Mouse (Mus musculus) MEL (cell line): ENCODE results near the gene Fgfr2. TPM values are rescaled to one million over a fixed set of nuclear protein-coding genes. Genes with fewer than 3 reads are reported as not detected.

Experiments used
- DNase-seq: peaks from one replicate; pipeline ENCODE4 v3.0.0; 2011; ENCODE audit warnings: low read depth, low spot score
- H3K27ac ChIP-seq: 2 replicates; pipeline ENCODE4 v1.5.1; 2012; ENCODE audit warnings: low read depth, mild to moderate bottlenecking, control low read depth, low read length, moderate library complexity; ENCODE audit not compliant: control insufficient read depth
- H3K27me3 ChIP-seq, 2 experiments: fragments of 150-350 bp in 1 of 2; sonication (generic) in 1 of 2; 2 replicates each; pipeline ENCODE4 v1.6.1; 2012; ENCODE audit warnings: low read length in 2 of 2, mild to moderate bottlenecking in 2 of 2, improper control_type of control experiment in 1 of 2, moderate library complexity in 1 of 2; ENCODE audit not compliant: insufficient read depth in 2 of 2, control insufficient read depth in 1 of 2
- H3K36me3 ChIP-seq, 2 experiments: 2 replicates each; pipeline ENCODE4 v1.6.1; 2012 to 2014; ENCODE audit warnings: low read length in 2 of 2, improper control_type of control experiment in 1 of 2, inconsistent platforms in 1 of 2, mild to moderate bottlenecking in 1 of 2; ENCODE audit not compliant: insufficient read depth in 2 of 2, control insufficient read depth in 1 of 2
- H3K4me1 ChIP-seq, 2 experiments: fragments of 150-350 bp in 1 of 2; sonication (generic) in 1 of 2; 2 replicates each; pipeline ENCODE4 v1.6.1; 2012; ENCODE audit warnings: low read length in 2 of 2, improper control_type of control experiment in 1 of 2, mild to moderate bottlenecking in 1 of 2; ENCODE audit not compliant: insufficient read depth in 2 of 2, control insufficient read depth in 1 of 2
- H3K4me3 ChIP-seq, 2 experiments: fragments of 150-350 bp in 1 of 2; sonication (generic) in 1 of 2; 2 replicates each; pipeline ENCODE4 v1.5.1; 2012; ENCODE audit warnings: low read depth in 2 of 2, low read length in 2 of 2, mild to moderate bottlenecking in 2 of 2, moderate library complexity in 2 of 2, control low read depth in 1 of 2, improper control_type of control experiment in 1 of 2; ENCODE audit not compliant: control insufficient read depth in 1 of 2, insufficient read depth in 1 of 2
- H3K79me2 ChIP-seq: 2 replicates; pipeline ENCODE4 v1.6.1; 2012; ENCODE audit warnings: mild to moderate bottlenecking, low read length, moderate library complexity; ENCODE audit not compliant: control insufficient read depth, poor library complexity, insufficient read depth
- H3K9ac ChIP-seq: 2 replicates; pipeline ENCODE4 v1.6.1; 2012; ENCODE audit warnings: low read depth, mild to moderate bottlenecking, control low read depth, low read length, moderate library complexity; ENCODE audit not compliant: control insufficient read depth, poor library complexity, severe bottlenecking
- H3K9me3 ChIP-seq: fragments of 150-350 bp; sonication (generic); replicated peaks from 2 replicates; pipeline ENCODE4 v1.6.1; 2012; ENCODE audit warnings: mild to moderate bottlenecking, low read length, improper control_type of control experiment, moderate library complexity; ENCODE audit not compliant: insufficient read depth
- CHD1 ChIP-seq: IDR thresholded peaks from 2 replicates; pipeline ENCODE4 v1.6.1; 2012; ENCODE audit warnings: low read depth, mild to moderate bottlenecking, inconsistent platforms, low read length, improper control_type of control experiment
- CTCF ChIP-seq, 3 experiments: IDR thresholded peaks in 2 of 3; conservative IDR thresholded peaks in 1 of 3; 2 replicates each; pipeline ENCODE4 v1.5.1; 2011 to 2012; ENCODE audit warnings: low read length in 3 of 3, low read depth in 2 of 3, mild to moderate bottlenecking in 2 of 3, improper control_type of control experiment in 1 of 3, inconsistent platforms in 1 of 3, mixed read lengths in 1 of 3, moderate library complexity in 1 of 3; ENCODE audit not compliant: control insufficient read depth in 1 of 3, insufficient read depth in 1 of 3, poor library complexity in 1 of 3, severe bottlenecking in 1 of 3
- ELF1 ChIP-seq: IDR thresholded peaks from 2 replicates; pipeline ENCODE4 v1.6.1; 2014; ENCODE audit warnings: low read depth, mild to moderate bottlenecking, inconsistent platforms, low read length, improper control_type of control experiment, moderate library complexity
- EP300 ChIP-seq, 2 experiments: IDR thresholded peaks; 2 replicates each; pipeline ENCODE4 v1.6.1; 2011; ENCODE audit warnings: improper control_type of control experiment in 2 of 2, low read length in 2 of 2, low read depth in 1 of 2, mild to moderate bottlenecking in 1 of 2
- ETS1 ChIP-seq: IDR thresholded peaks from 2 replicates; pipeline ENCODE4 v1.6.1; 2012; ENCODE audit warnings: low read depth, mild to moderate bottlenecking, inconsistent platforms, low read length, improper control_type of control experiment, moderate library complexity
- GABPA ChIP-seq: IDR thresholded peaks from 2 replicates; pipeline ENCODE4 v1.6.1; 2012; ENCODE audit warnings: low read depth, mild to moderate bottlenecking, inconsistent platforms, low read length, improper control_type of control experiment, moderate library complexity
- GATA1 ChIP-seq: IDR thresholded peaks from 2 replicates; pipeline ENCODE4 v1.6.1; 2011; ENCODE audit warnings: low read depth, low read length, improper control_type of control experiment
- HCFC1 ChIP-seq: IDR thresholded peaks from 2 replicates; pipeline ENCODE4 v1.6.1; 2012; ENCODE audit warnings: low read depth, mild to moderate bottlenecking, inconsistent platforms, low read length, improper control_type of control experiment, moderate library complexity
- JUND ChIP-seq: IDR thresholded peaks from 2 replicates; pipeline ENCODE4 v1.6.1; 2011; ENCODE audit warnings: low read depth, mild to moderate bottlenecking, improper control_type of control experiment, low read length
- KAT2A ChIP-seq: conservative IDR thresholded peaks from 2 replicates; pipeline ENCODE4 v1.6.1; 2012; ENCODE audit warnings: low read depth, low read length, improper control_type of control experiment, inconsistent platforms
- MAFK ChIP-seq: IDR thresholded peaks from 2 replicates; pipeline ENCODE4 v1.6.1; 2011; ENCODE audit warnings: low read depth, mild to moderate bottlenecking, low read length, improper control_type of control experiment, borderline replicate concordance
- MAX ChIP-seq: IDR thresholded peaks from 2 replicates; pipeline ENCODE4 v1.6.1; 2011; ENCODE audit warnings: low read length, improper control_type of control experiment
- MAZ ChIP-seq: IDR thresholded peaks from 2 replicates; pipeline ENCODE4 v1.6.1; 2012; ENCODE audit warnings: low read depth, mild to moderate bottlenecking, inconsistent platforms, low read length, improper control_type of control experiment
- MEF2A ChIP-seq: IDR thresholded peaks from 2 replicates; pipeline ENCODE4 v1.6.1; 2014; ENCODE audit warnings: low read depth, mild to moderate bottlenecking, inconsistent platforms, low read length, improper control_type of control experiment; ENCODE audit not compliant: poor library complexity, insufficient replicate concordance, severe bottlenecking; ENCODE audit errors: extremely low read depth
- MYB ChIP-seq: IDR thresholded peaks from 2 replicates; pipeline ENCODE4 v1.6.1; 2011; ENCODE audit warnings: mild to moderate bottlenecking, low read depth, low read length, improper control_type of control experiment
- MYC ChIP-seq: IDR thresholded peaks from 2 replicates; pipeline ENCODE4 v1.6.1; 2011; ENCODE audit warnings: low read depth, mild to moderate bottlenecking, low read length, improper control_type of control experiment, moderate library complexity
- NELFE ChIP-seq: IDR thresholded peaks from 2 replicates; pipeline ENCODE4 v1.6.1; 2011; ENCODE audit warnings: low read depth, low read length, improper control_type of control experiment
- POLR2A ChIP-seq, 2 experiments: IDR thresholded peaks; 2 replicates each; pipeline ENCODE4 v1.6.1; 2011 to 2012; ENCODE audit warnings: low read length in 2 of 2, mild to moderate bottlenecking in 2 of 2, control low read depth in 1 of 2, improper control_type of control experiment in 1 of 2, low read depth in 1 of 2, moderate library complexity in 1 of 2; ENCODE audit not compliant: control insufficient read depth in 1 of 2, insufficient read depth in 1 of 2, poor library complexity in 1 of 2
- POLR2AphosphoS2 ChIP-seq: IDR thresholded peaks from 2 replicates; pipeline ENCODE4 v1.6.1; 2011; ENCODE audit warnings: low read length, improper control_type of control experiment
- POLR2AphosphoS5 ChIP-seq: IDR thresholded peaks from 2 replicates; pipeline ENCODE4 v1.6.1; 2012; ENCODE audit warnings: low read depth, borderline replicate concordance, mild to moderate bottlenecking, inconsistent platforms, low read length, moderate library complexity, mixed read lengths
- RAD21 ChIP-seq: IDR thresholded peaks from 2 replicates; pipeline ENCODE4 v1.6.1; 2011; ENCODE audit warnings: mild to moderate bottlenecking, low read depth, low read length, improper control_type of control experiment
- SMC3 ChIP-seq: IDR thresholded peaks from 2 replicates; pipeline ENCODE4 v1.6.1; 2011; ENCODE audit warnings: low read depth, low read length, improper control_type of control experiment
- TAL1 ChIP-seq: IDR thresholded peaks from 2 replicates; pipeline ENCODE4 v1.6.1; 2012; ENCODE audit warnings: mild to moderate bottlenecking, inconsistent platforms, low read length, moderate library complexity, mixed read lengths
- TBP ChIP-seq: IDR thresholded peaks from 2 replicates; pipeline ENCODE4 v1.8.0; 2011; ENCODE audit warnings: low read depth, low read length, improper control_type of control experiment
- USF1 ChIP-seq: IDR thresholded peaks from 2 replicates; pipeline ENCODE4 v1.6.1; 2014; ENCODE audit warnings: low read depth, mild to moderate bottlenecking, inconsistent platforms, low read length, improper control_type of control experiment, moderate library complexity
- ZKSCAN1 ChIP-seq: IDR thresholded peaks from 2 replicates; pipeline ENCODE4 v1.6.1; 2012; ENCODE audit warnings: low read depth, mild to moderate bottlenecking, inconsistent platforms, low read length, improper control_type of control experiment, moderate library complexity
- ZMIZ1 ChIP-seq: IDR thresholded peaks from 2 replicates; pipeline ENCODE4 v1.6.1; 2012; ENCODE audit warnings: low read depth, mild to moderate bottlenecking, inconsistent platforms, low read length, improper control_type of control experiment, moderate library complexity
- ZNF384 ChIP-seq: IDR thresholded peaks from 2 replicates; pipeline ENCODE4 v1.6.1; 2012; ENCODE audit warnings: low read depth, mild to moderate bottlenecking, inconsistent platforms, low read length, improper control_type of control experiment
- polyA plus RNA-seq, 2 experiments: library from polyadenylated mRNA; stranded (reverse) in 1 of 2; unstranded in 1 of 2; fragments of >175 nt in 1 of 2; fragments of >200 nt in 1 of 2; gene quantifications; 2 replicates each; pipeline versions ENCODE4 v1.2.1 to v1.2.4; 2012; ENCODE audit warnings: low replicate concordance in 2 of 2, low read depth in 1 of 2; ENCODE audit not compliant: insufficient read length in 2 of 2, insufficient read depth in 1 of 2, missing spikeins in 1 of 2
- total RNA-seq: library from RNA; depleted of rRNA; stranded (reverse); fragments of 300-350 nt; gene quantifications from 2 replicates; pipeline ENCODE4 v1.2.3, GENCODE M21; 2012

The Fgfr2 gene
- total and polyA plus RNA-seq, 3 experiments, result not detected

GRCm38 (mm10) chr7:132415866-132416265 is 707.3 kb downstream of the Fgfr2 start:
- Histone ChIP-seq H3K79me2 (peaks cover 4% of the 10 kb centered on the region), H3K36me3 (peaks cover 0 to 17% of the 10 kb centered on the region in 2 experiments; a peak in 2 of 4 replicates), H3K4me3 (no peak overlapping the region), H3K27ac (no peak overlapping the region), H3K9me3 (no peaks in the 10 kb centered on the region), H3K4me1 (peaks cover 4 to 19% of the 10 kb centered on the region in 2 experiments), H3K27me3 (no peaks in the 10 kb centered on the region), H3K9ac (no peak overlapping the region)
- no peak for TF ChIP-seq POLR2AphosphoS2
- TF ChIP-seq ZMIZ1, result no peak
- TF ChIP-seq POLR2A (IDR thresholded peaks at IDR 0.05; ENCODE audit: control insufficient read depth in 1 of 2, insufficient read depth in 1 of 2, low read depth in 1 of 2, low read length in 2 of 2, poor library complexity in 1 of 2), result no peak
- TF ChIP-seq ZNF384, result no peak
- no peak for TF ChIP-seq MAFK
- no peak for TF ChIP-seq MAZ
- TF ChIP-seq TAL1, result no peak
- TF ChIP-seq KAT2A, result no peak
- TF ChIP-seq RAD21, result no peak
- TF ChIP-seq GABPA, result no peak
- DNase-seq, result no peak

- DNase-seq, result peak; percentile 36
- no peaks in the 10 kb centered on the region for H3K27me3 ChIP-seq
- H3K27ac ChIP-seq, result peak overlapping the region; percentile 66
- peaks cover 0 to 27% of the 10 kb centered on the region in 2 experiments; a peak in 2 of 4 replicates for H3K36me3 ChIP-seq
- peaks cover 4% of the 10 kb centered on the region for H3K79me2 ChIP-seq
- no peak overlapping the region for H3K9ac ChIP-seq
- no peaks in the 10 kb centered on the region for H3K9me3 ChIP-seq
- peak overlapping the region in 1 of 2 experiments; percentile 31; a peak in 2 of 4 replicates for H3K4me3 ChIP-seq
- TF ChIP-seq ZKSCAN1, result no peak
- no peak for TF ChIP-seq CHD1
- TF ChIP-seq MAX, result no peak
- TF ChIP-seq MEF2A, result no peak
- TF ChIP-seq MYB, result peak; percentile 70; the same call in 1 of the 2 replicates
- TF ChIP-seq EP300 (IDR thresholded peaks at IDR 0.05; ENCODE audit: low read depth in 1 of 2, low read length in 2 of 2), result peak; percentile 43 to 58; a peak in 3 of 4 replicates
- TF ChIP-seq SMC3, result no peak
- TF ChIP-seq POLR2A (IDR thresholded peaks at IDR 0.05; ENCODE audit: control insufficient read depth in 1 of 2, insufficient read depth in 1 of 2, low read depth in 1 of 2, low read length in 2 of 2, poor library complexity in 1 of 2), result no peak
- no peak for TF ChIP-seq MAZ
- TF ChIP-seq POLR2AphosphoS5, result no peak
- TF ChIP-seq TBP, result no peak
- no peak for TF ChIP-seq GABPA
- no peak for TF ChIP-seq NELFE
- 0 out of 2 replicates have a peak, but pooled peaks have one; percentile 11 for TF ChIP-seq ETS1
- no peak for TF ChIP-seq KAT2A
- no peak for TF ChIP-seq HCFC1
- TF ChIP-seq MYC, result 0 out of 2 replicates have a peak, but pooled peaks have one; percentile 16
- no peak for TF ChIP-seq ZNF384
- no peak for TF ChIP-seq MAFK
- TF ChIP-seq TAL1, result no peak
- 0 out of 2 replicates have a peak, but pooled peaks have one; percentile 15 for TF ChIP-seq GATA1
- no peak for TF ChIP-seq ZMIZ1
- no peak for TF ChIP-seq CTCF (IDR thresholded peaks at IDR 0.05 in 2 of 3, conservative IDR thresholded peaks at IDR 0.05 in 1 of 3; ENCODE audit: control insufficient read depth in 1 of 3, insufficient read depth in 1 of 3, low read depth in 2 of 3, low read length in 3 of 3, poor library complexity in 1 of 3, severe bottlenecking in 1 of 3)
- 0 out of 2 replicates have a peak, but pooled peaks have one; percentile 52 for TF ChIP-seq JUND
- TF ChIP-seq USF1, result no peak
- no peak for TF ChIP-seq ELF1
- peaks cover 7 to 27% of the 10 kb centered on the region in 2 experiments for H3K4me1 ChIP-seq
These were observed 710.6 kb downstream of the Fgfr2 start for GRCm38 (mm10) chr7:132412520-132412919.
